Mouse (Mus musculus): ENCODE measurements around the gene Tnfrsf14. TPM values are rescaled to one million over a fixed set of nuclear protein-coding genes. Genes with fewer than 3 reads are reported as not detected.

Tnfrsf14 gene
- total RNA-seq, 1 experiment from 2014 or later = 5.9 TPM

- peak; percentile 95 for DNase-seq
These were observed 50.4 kb downstream of the Tnfrsf14 start for GRCm38 (mm10) chr4:154877864-154878548.

GRCm38 (mm10) chr4:154873186-154873585, 55.2 kb downstream of the Tnfrsf14 start:
- DNase-seq = no peak

Other genes with a start within 250 kb of the Tnfrsf14 start
- 0.52 TPM in 1 of 2 replicates, not detected in the other for gene Ttc34, start 91.1 kb downstream of the Tnfrsf14 start, total RNA-seq (2021)
- gene Mmel1, start 59.0 kb downstream of the Tnfrsf14 start, total RNA-seq (2021) = 5.6 and 6.2 TPM in 2 replicates
- 126 and 172 TPM in 2 replicates for gene Fam213b, start 29.4 kb downstream of the Tnfrsf14 start, total RNA-seq (2021)
- gene Hes5, start 32.4 kb upstream of the Tnfrsf14 start, total RNA-seq (2021) = not detected in 2 replicates
- 33.6 and 33.8 TPM in 2 replicates for gene Pank4, start 35.6 kb upstream of the Tnfrsf14 start, total RNA-seq (2021)
- 0.71 and 1.0 TPM in 2 replicates for gene Plch2, start 128.2 kb upstream of the Tnfrsf14 start, total RNA-seq (2021)
- gene Pex10, start 138.5 kb upstream of the Tnfrsf14 start, total RNA-seq (2021) = 25.1 and 28.6 TPM in 2 replicates
- gene Rer1, start 157.8 kb upstream of the Tnfrsf14 start, total RNA-seq (2021) = 107 and 115 TPM in 2 replicates
- 9.9 and 10.7 TPM in 2 replicates for gene Morn1, start 158.0 kb upstream of the Tnfrsf14 start, total RNA-seq (2021)

Measured in adrenal gland, postnatal 25 days (tissue).